Mouse (Mus musculus): ENCODE measurements around the gene Lgals3bp.

The Lgals3bp gene

GRCm38 (mm10) chr11:118401760-118402280, at the start of gene Lgals3bp:
TSS of gene Lgals3bp (minus strand) at chr11:118402092.
- peak; percentile 42 for DNase-seq

- no peak for DNase-seq
Observed at GRCm38 (mm10) chr11:118451211-118451610, 49.3 kb upstream of the Lgals3bp start.

GRCm38 (mm10) chr11:118448385-118448784, 46.5 kb upstream of the Lgals3bp start:
- no peak for DNase-seq

- no peak for DNase-seq
Observed at GRCm38 (mm10) chr11:118447346-118447745, 45.5 kb upstream of the Lgals3bp start.

GRCm38 (mm10) chr11:118445843-118446242, 44.0 kb upstream of the Lgals3bp start:
- DNase-seq = peak; percentile 62

- no peak for DNase-seq
Observed at GRCm38 (mm10) chr11:118443201-118443970, 41.5 kb upstream of the Lgals3bp start.

- DNase-seq = no peak
Observed at GRCm38 (mm10) chr11:118442691-118443090, 40.8 kb upstream of the Lgals3bp start.

GRCm38 (mm10) chr11:118438665-118439414, 36.9 kb upstream of the Lgals3bp start:
- no peak for DNase-seq

GRCm38 (mm10) chr11:118436471-118436935, 34.6 kb upstream of the Lgals3bp start:
- no peak for DNase-seq

- no peak for DNase-seq
Observed at GRCm38 (mm10) chr11:118434093-118434492, 32.2 kb upstream of the Lgals3bp start.

GRCm38 (mm10) chr11:118433398-118433868, 31.5 kb upstream of the Lgals3bp start:
- DNase-seq = no peak

GRCm38 (mm10) chr11:118431100-118431948, 29.4 kb upstream of the Lgals3bp start:
- no peak for DNase-seq

- DNase-seq = no peak
Observed at GRCm38 (mm10) chr11:118430291-118430885, 28.5 kb upstream of the Lgals3bp start.

GRCm38 (mm10) chr11:118428944-118429709, 27.2 kb upstream of the Lgals3bp start:
- DNase-seq = no peak

GRCm38 (mm10) chr11:118428460-118428868, 26.6 kb upstream of the Lgals3bp start:
- no peak for DNase-seq

- DNase-seq = no peak
Observed at GRCm38 (mm10) chr11:118427986-118428385, 26.1 kb upstream of the Lgals3bp start, which contains the start of gene C1qtnf1. TSS of gene C1qtnf1 (plus strand) at chr11:118428203.

GRCm38 (mm10) chr11:118427266-118427779, 25.4 kb upstream of the Lgals3bp start:
- no peak for DNase-seq

GRCm38 (mm10) chr11:118426765-118427164, 24.9 kb upstream of the Lgals3bp start:
- DNase-seq = no peak

GRCm38 (mm10) chr11:118424621-118425335, 22.9 kb upstream of the Lgals3bp start:
- no peak for DNase-seq

GRCm38 (mm10) chr11:118423266-118423971, 21.5 kb upstream of the Lgals3bp start:
- DNase-seq = peak; percentile 78

Data from right cerebral cortex, postnatal 25 days (tissue).